Mouse (Mus musculus): ENCODE measurements around the gene Miga2.
A peak's percentile ranks its signal among the peaks of the same experiment; 100 is the strongest.

DNA sequence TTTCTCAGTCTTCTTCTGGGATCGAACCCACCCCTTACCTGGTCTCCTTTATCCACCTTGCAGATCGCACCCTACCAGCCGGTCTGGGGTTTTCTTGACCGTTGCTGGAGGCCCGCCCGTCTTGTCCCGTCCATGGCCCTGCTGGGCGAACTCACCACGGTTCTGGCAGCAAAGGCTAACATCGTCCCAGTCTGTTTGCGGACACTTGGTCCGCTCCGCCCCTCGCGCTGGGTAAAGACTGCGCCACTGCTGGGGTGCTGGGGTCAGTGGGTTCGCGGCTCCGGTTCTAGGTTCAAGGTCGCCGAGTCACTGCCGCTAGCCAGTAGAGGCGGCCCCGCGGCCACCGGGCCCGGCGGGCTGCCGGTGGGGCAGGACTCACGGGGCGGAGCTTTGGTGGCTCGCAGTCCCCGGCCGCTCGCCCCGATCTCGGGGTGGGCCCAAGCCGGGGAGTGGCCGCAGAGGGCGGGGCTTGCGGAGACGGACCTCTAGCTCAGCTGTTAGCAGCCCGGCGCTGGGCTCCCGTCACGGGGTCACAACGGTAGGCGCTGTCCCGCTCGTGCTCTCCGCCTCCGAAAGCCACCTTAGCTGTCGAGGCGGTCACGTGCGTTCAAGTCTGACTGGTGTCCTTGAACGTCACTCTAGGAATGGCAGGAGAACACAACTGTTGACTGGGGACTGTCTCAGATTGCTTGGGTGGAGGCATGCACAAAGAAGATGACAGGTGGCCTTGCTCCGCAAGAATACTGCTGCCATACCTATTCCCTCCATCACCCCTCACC lies 51.3 kb downstream of the Miga2 start, which contains the start of gene Crat:
- peak; percentile 21; the same call in 1 of the 2 replicates for TF ChIP-seq EP300 (IDR thresholded peaks at IDR 0.05; ENCODE audit: low read depth)
- no peak for TF ChIP-seq CTCF (IDR thresholded peaks at IDR 0.05; ENCODE audit: low read depth)

All from liver, postnatal 0 days (tissue).